Mouse (Mus musculus) megakaryocyte, embryonic 14.5 days (primary cell): Measurements from ENCODE around the gene Gimap9.

Experiments used
- FLI1 ChIP-seq: IDR thresholded peaks from 2 replicates; pipeline ENCODE4 v1.6.1; 2012; ENCODE audit warnings: low read length, inconsistent platforms, mixed read lengths
- GATA1 ChIP-seq: IDR thresholded peaks from 3 replicates; pipeline ENCODE4 v1.6.1; 2012; ENCODE audit warnings: mixed read lengths, low read length, inconsistent platforms, borderline replicate concordance

GRCm38 (mm10) chr6:48635105-48635504 is 40.8 kb upstream of the Gimap9 start:
- no peak for TF ChIP-seq GATA1
- no peak for TF ChIP-seq FLI1
